Mouse (Mus musculus) heart, embryonic 16.5 days (tissue): Measurements from ENCODE around the gene Csf1. TPM values are rescaled to one million over a fixed set of nuclear protein-coding genes. Genes with fewer than 3 reads are reported as not detected.

Source experiments
- ATAC-seq: fragments of 200-750 bp; cut with Nextera tagmentation; replicated peaks from 2 replicates; pipeline ENCODE4 v1.8.0; 2017; ENCODE audit warnings: moderate number of reproducible peaks; ENCODE audit not compliant: insufficient read depth, low FRiP score; ENCODE audit errors: extremely low read depth
- H3K27ac ChIP-seq: fragments of 300-500 bp; sonication (generic); 2 replicates; pipeline ENCODE4 v1.5.1; 2014; ENCODE audit warnings: mild to moderate bottlenecking, low read length, control low read depth, moderate library complexity
- H3K27me3 ChIP-seq: fragments of 300-500 bp; sonication (generic); 2 replicates; pipeline ENCODE4 v1.6.1; 2014; ENCODE audit warnings: low read length, mixed read lengths; ENCODE audit not compliant: control insufficient read depth, insufficient read depth
- H3K36me3 ChIP-seq: fragments of 300-500 bp; sonication (generic); 2 replicates; pipeline ENCODE4 v1.6.1; 2014; ENCODE audit not compliant: control insufficient read depth, insufficient read depth
- H3K4me1 ChIP-seq: fragments of 300-500 bp; sonication (generic); 2 replicates; pipeline ENCODE4 v1.6.1; 2014; ENCODE audit warnings: low read length, mixed read lengths; ENCODE audit not compliant: control insufficient read depth, insufficient read depth
- H3K4me2 ChIP-seq: fragments of 300-500 bp; sonication (generic); 2 replicates; pipeline ENCODE4 v1.6.1; 2014; ENCODE audit warnings: low read depth, mild to moderate bottlenecking, control low read depth, low read length
- H3K4me3 ChIP-seq: fragments of 300-500 bp; sonication (generic); 2 replicates; pipeline ENCODE4 v1.5.1; 2014; ENCODE audit warnings: mild to moderate bottlenecking, control low read depth, low read length
- H3K9ac ChIP-seq: fragments of 300-500 bp; sonication (generic); 2 replicates; pipeline ENCODE4 v1.6.1; 2014; ENCODE audit warnings: low read length, control low read depth
- H3K9me3 ChIP-seq: fragments of 300-500 bp; sonication (generic); replicated peaks from 2 replicates; pipeline ENCODE4 v1.6.1; 2016; ENCODE audit warnings: low read length; ENCODE audit not compliant: control insufficient read depth
- WGBS: fragments of 180-500 bp; shearing (Covaris S2); extraction: QIAGEN DNeasy Blood & Tissue Kit; methylation state at CpG from one replicate; pipeline ENCODE4 v1.1.7; 2014; 5-methylcytosine and 5-hydroxymethylcytosine counted together
- polyA plus RNA-seq: library from polyadenylated mRNA; unstranded; fragments of >200 nt; fragmentation: Nextera tagmentation; extraction: Ambion mirVana; gene quantifications from 2 replicates; pipeline ENCODE4 v1.2.1, GENCODE M21; 2015

Csf1 gene
- polyA plus RNA-seq, 1 experiment from 2014 or later: 10.2 TPM

DNA sequence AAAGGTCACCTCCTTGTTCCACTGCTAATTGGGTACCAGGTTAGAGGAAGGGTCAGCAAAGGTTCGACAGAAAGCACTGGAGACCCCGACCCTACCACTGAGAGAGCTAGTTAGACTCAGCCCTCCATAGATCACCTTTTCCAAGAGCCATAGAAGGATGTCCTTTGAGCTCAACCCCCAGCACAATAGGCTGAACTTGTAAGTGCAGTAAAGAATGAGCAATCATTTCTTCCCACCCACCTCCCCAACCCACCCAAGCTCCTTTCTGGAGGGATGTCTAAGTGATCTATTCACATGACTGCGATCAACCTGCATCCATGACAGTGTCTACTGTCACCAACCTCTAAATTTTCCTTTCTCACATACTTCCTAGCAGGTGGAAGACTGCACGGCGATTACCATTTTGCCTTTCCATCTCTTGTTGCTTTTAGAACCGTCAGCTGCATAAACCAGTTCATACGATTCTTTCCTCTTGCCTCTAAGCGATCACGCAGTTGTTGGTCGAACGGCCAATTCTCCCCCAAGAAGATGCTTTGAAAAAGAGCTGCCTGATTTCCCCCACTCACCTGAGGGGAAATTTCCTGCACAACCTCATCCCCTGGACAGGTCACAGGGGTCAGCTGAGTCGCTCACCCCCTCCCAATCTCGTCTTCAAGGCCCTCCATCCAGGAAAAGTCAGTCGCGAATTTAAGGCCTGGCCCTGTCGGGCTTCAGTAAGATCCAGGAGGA is 64.9 kb downstream of the Csf1 start:
- Histone ChIP-seq H3K27me3 (peaks cover 2% of the 10 kb centered on the region; the same call in 1 of the 2 replicates), H3K9me3 (no peaks in the 10 kb centered on the region), H3K4me2 (peak overlapping the region; percentile 68), H3K9ac (peak overlapping the region; percentile 87), H3K4me1 (peaks cover 40% of the 10 kb centered on the region), H3K4me3 (peak overlapping the region; percentile 70), H3K27ac (peak overlapping the region; percentile 95), H3K36me3 (no peaks in the 10 kb centered on the region)
- 0 out of 2 replicates have a peak, but pooled peaks have one; percentile 1 for ATAC-seq
- 5% methylated on average over 16 of the region's 16 CpGs for WGBS

DNA sequence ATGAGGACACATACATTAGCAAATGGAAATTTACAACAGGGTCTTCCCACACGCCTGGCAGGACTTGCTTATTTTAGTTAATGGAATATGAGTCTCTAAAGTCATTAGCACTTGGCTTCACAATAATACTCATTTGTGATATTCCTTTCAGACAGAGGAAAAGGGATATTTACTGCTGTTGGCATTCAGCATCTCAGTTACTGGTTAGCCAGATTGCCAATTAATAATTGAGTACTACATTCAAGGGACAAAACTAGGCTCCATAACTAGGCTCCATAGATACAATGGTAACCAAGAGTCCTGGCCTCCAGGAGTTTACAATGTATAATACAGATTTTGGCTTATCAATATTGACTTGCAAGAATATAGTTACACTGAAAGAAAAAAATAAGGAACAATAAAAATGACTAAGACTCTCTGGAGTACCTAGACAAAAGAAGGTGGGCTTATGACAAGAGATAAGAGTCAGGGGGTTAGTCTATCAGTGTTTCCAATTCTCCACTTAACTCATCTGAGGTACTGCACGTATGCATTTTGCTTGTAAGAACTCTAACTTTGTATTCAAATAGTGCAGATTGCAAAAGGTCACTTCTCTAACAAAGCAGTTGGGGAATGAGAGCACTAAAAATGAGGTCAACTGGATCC is 65.9 kb downstream of the Csf1 start:
- Histone ChIP-seq H3K4me1 (peaks cover 43% of the 10 kb centered on the region), H3K27ac (no peak overlapping the region), H3K36me3 (no peaks in the 10 kb centered on the region), H3K9me3 (no peaks in the 10 kb centered on the region), H3K4me2 (peak overlapping the region; percentile 68), H3K27me3 (peaks cover 2% of the 10 kb centered on the region; the same call in 1 of the 2 replicates), H3K9ac (peak overlapping the region; percentile 87), H3K4me3 (peak overlapping the region; percentile 70)
- no peak for ATAC-seq
- WGBS: 62% methylated on average over 2 of the region's 2 CpGs

Other genes with a start within 250 kb of the Csf1 start
- 4.6 and 5.7 TPM in 2 replicates for gene Slc6a17, start 242.5 kb downstream of the Csf1 start, polyA plus RNA-seq
- 0.11 TPM in 1 of 2 replicates, not detected in the other for gene Ubl4b, start 205.4 kb downstream of the Csf1 start, polyA plus RNA-seq
- 0.10 and 0.26 TPM in 2 replicates for gene Alx3, start 165.4 kb downstream of the Csf1 start, polyA plus RNA-seq
- gene Gm10961, start 129.1 kb downstream of the Csf1 start, polyA plus RNA-seq: not detected in 2 replicates
- gene Strip1, start 128.8 kb downstream of the Csf1 start, polyA plus RNA-seq: 32.2 and 36.5 TPM in 2 replicates
- 51.9 and 53.2 TPM in 2 replicates for gene Ahcyl1, start 63.9 kb downstream of the Csf1 start, polyA plus RNA-seq
- gene Eps8l3, start 116.8 kb upstream of the Csf1 start, polyA plus RNA-seq: 0.64 TPM in 1 of 2 replicates, not detected in the other
- gene Gstm5, start 135.4 kb upstream of the Csf1 start, polyA plus RNA-seq: 118 and 121 TPM in 2 replicates
- 26.8 and 28.1 TPM in 2 replicates for gene Gstm7, start 171.3 kb upstream of the Csf1 start, polyA plus RNA-seq
- gene Gstm6, start 183.3 kb upstream of the Csf1 start, polyA plus RNA-seq: 11.7 and 12.2 TPM in 2 replicates
- gene Gstm3, start 208.8 kb upstream of the Csf1 start, polyA plus RNA-seq: 0.12 and 0.22 TPM in 2 replicates
- 79.3 and 81.3 TPM in 2 replicates for gene Gstm2, start 226.0 kb upstream of the Csf1 start, polyA plus RNA-seq